Mouse (Mus musculus) thymus, postnatal 10 days (tissue): ENCODE measurements around the gene Phospho1.

Experiments
- DNase-seq, 2 experiments: peaks; one replicate each; pipeline ENCODE4 v3.0.0; 2021; ENCODE audit warnings: low spot score in 2 of 2

The Phospho1 gene

GRCm38 (mm10) chr11:95824071-95824876 lies at the start of gene Phospho1:
TSS of gene Phospho1 (plus strand) at chr11:95824499.
- DNase-seq, result peak; percentile 83 to 90

- DNase-seq, result no peak
Observed at GRCm38 (mm10) chr11:95777323-95778297, 46.7 kb upstream of the Phospho1 start.

- DNase-seq, result no peak
Observed at GRCm38 (mm10) chr11:95778831-95779251, 45.5 kb upstream of the Phospho1 start.

- DNase-seq, result no peak
Observed at GRCm38 (mm10) chr11:95779366-95779765, 44.9 kb upstream of the Phospho1 start.

GRCm38 (mm10) chr11:95780480-95780879 lies 43.8 kb upstream of the Phospho1 start:
- DNase-seq, result no peak

GRCm38 (mm10) chr11:95781557-95781956 lies 42.7 kb upstream of the Phospho1 start:
- no peak for DNase-seq

- no peak for DNase-seq
Observed at GRCm38 (mm10) chr11:95783457-95783856, 40.8 kb upstream of the Phospho1 start.

GRCm38 (mm10) chr11:95783958-95784357 lies 40.3 kb upstream of the Phospho1 start:
- DNase-seq, result no peak

GRCm38 (mm10) chr11:95785675-95786074 lies 38.6 kb upstream of the Phospho1 start:
- peak in 1 of 2 experiments; percentile 15 for DNase-seq

GRCm38 (mm10) chr11:95786511-95786910 lies 37.8 kb upstream of the Phospho1 start:
- no peak for DNase-seq

- no peak for DNase-seq
Observed at GRCm38 (mm10) chr11:95789451-95789891, 34.8 kb upstream of the Phospho1 start.

- DNase-seq, result no peak
Observed at GRCm38 (mm10) chr11:95791787-95792186, 32.5 kb upstream of the Phospho1 start.

- DNase-seq, result no peak
Observed at GRCm38 (mm10) chr11:95792950-95793509, 31.3 kb upstream of the Phospho1 start.

- no peak for DNase-seq
Observed at GRCm38 (mm10) chr11:95794201-95794600, 30.1 kb upstream of the Phospho1 start.

- no peak for DNase-seq
Observed at GRCm38 (mm10) chr11:95795582-95795981, 28.7 kb upstream of the Phospho1 start.

- peak; percentile 16 to 24 for DNase-seq
Observed at GRCm38 (mm10) chr11:95805010-95805409, 19.3 kb upstream of the Phospho1 start.

- DNase-seq, result no peak
Observed at GRCm38 (mm10) chr11:95805527-95805926, 18.8 kb upstream of the Phospho1 start.

- no peak for DNase-seq
Observed at GRCm38 (mm10) chr11:95807884-95808283, 16.4 kb upstream of the Phospho1 start.

GRCm38 (mm10) chr11:95808448-95809011 lies 15.8 kb upstream of the Phospho1 start:
- DNase-seq, result no peak

GRCm38 (mm10) chr11:95809603-95810002 lies 14.7 kb upstream of the Phospho1 start:
- DNase-seq, result no peak

- DNase-seq, result no peak
Observed at GRCm38 (mm10) chr11:95810828-95811227, 13.5 kb upstream of the Phospho1 start.

GRCm38 (mm10) chr11:95811741-95812140 lies 12.6 kb upstream of the Phospho1 start:
- no peak for DNase-seq
